Mouse (Mus musculus): Measurements from ENCODE around the gene Rab1b. TPM values are rescaled to one million over a fixed set of nuclear protein-coding genes. Genes with fewer than 3 reads are reported as not detected.
A peak's percentile ranks its signal among the peaks of the same experiment; 100 is the strongest.

The Rab1b gene
- total RNA-seq, 2 experiments from 2014 or later, result 113 to 119 TPM

DNA sequence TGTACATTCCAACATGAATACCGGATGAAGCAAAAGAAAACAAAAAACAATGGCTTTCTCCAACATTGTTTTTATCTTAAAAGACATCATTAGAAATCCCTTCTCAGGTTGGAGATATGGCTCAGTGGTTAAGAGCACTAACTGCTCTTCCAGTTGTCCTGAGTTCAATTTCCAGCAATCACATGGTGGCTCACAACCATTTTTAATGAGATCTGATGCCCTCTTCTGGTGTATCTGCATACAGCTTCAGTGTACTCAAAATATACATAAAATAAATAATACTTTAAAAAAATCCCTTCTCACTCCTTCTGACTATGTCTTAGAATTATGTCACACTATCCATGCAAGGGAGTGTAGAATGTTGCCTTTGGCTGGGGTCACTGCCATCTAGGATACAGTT, 27.6 kb downstream of the Rab1b start:
- intact Hi-C loops (cut with DNase I; ENCODE audit: low total_unique reads), result no loop called here
- DNase-seq, result no peak

DNA sequence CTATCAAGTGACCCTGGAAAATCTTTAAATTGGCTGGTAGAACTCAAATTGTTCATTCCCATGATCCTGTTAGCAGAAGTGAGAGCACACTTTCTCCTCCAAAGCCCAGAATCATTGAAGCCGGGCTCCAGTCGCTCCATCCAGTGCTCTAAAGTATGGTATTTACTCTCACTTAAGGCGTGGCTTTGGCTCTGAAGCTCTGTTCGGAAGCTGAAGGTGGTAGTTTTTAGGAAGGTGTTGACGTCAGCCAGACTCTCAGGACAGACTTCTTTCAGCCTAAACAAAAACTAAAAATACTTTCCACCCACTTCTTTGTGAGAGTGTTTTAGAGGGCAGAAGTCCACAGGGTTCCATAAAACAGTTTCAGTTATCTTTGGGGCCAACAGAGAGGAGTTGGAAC, 33.4 kb downstream of the Rab1b start:
- intact Hi-C loops (cut with DNase I; ENCODE audit: low total_unique reads), result no loop called here
- DNase-seq, result no peak

DNA sequence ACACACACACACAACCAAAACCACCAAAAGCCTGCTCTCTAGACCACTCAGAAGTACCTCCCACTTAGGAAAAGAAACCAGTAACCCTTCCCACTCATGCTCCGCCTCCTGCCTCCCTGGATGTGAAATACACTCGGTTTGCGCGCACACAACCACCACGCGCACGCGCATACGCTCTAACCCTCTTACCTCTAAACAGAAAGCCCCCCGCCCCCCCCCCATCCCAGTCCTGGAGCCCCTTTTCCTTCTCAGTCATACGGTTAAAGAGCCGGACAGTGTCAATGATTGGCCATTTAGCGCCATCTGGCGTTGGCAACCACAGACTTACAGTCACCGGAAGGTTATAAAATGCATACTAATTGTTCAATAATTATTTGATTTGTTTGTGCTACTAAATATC, 33.8 kb downstream of the Rab1b start:
- DNase-seq, result peak; percentile 50
- intact Hi-C loops (cut with DNase I; ENCODE audit: low total_unique reads), result no loop called here

GRCm38 (mm10) chr19:5072389-5073019, 34.4 kb downstream of the Rab1b start:
- no peak for DNase-seq
- intact Hi-C loops (cut with DNase I; ENCODE audit: low total_unique reads), result no loop called here

- intact Hi-C loops (cut with DNase I; ENCODE audit: low total_unique reads), result no loop called here
These were observed 35.1 kb downstream of the Rab1b start for GRCm38 (mm10) chr19:5071545-5072369.

GRCm38 (mm10) chr19:5071077-5071476, 35.8 kb downstream of the Rab1b start:
- intact Hi-C loops (cut with DNase I; ENCODE audit: low total_unique reads), result no loop called here
- DNase-seq, result no peak

More at GRCm38 (mm10) chr19:5071545-5072369, 35.1 kb downstream of the Rab1b start:
- peak; percentile 80 for DNase-seq

GRCm38 (mm10) chr19:5069978-5070377, 36.9 kb downstream of the Rab1b start:
- intact Hi-C loops (cut with DNase I; ENCODE audit: low total_unique reads), result no loop called here
- no peak for DNase-seq

GRCm38 (mm10) chr19:5069486-5069885, 37.4 kb downstream of the Rab1b start:
- no peak for DNase-seq
- intact Hi-C loops (cut with DNase I; ENCODE audit: low total_unique reads), result no loop called here

GRCm38 (mm10) chr19:5068570-5069234, 38.2 kb downstream of the Rab1b start:
- DNase-seq, result no peak
- intact Hi-C loops (cut with DNase I; ENCODE audit: low total_unique reads), result no loop called here

GRCm38 (mm10) chr19:5067867-5068569, 38.9 kb downstream of the Rab1b start, which contains the start of gene Cd248:
Gene Cd248 (plus strand): TSS chr19:5068078.
- peak; percentile 90 for DNase-seq
- intact Hi-C loops (cut with DNase I; ENCODE audit: low total_unique reads), result no loop called here

- no peak for DNase-seq
- intact Hi-C loops (cut with DNase I; ENCODE audit: low total_unique reads), result no loop called here
These were observed 39.7 kb downstream of the Rab1b start for GRCm38 (mm10) chr19:5067040-5067799.

DNA sequence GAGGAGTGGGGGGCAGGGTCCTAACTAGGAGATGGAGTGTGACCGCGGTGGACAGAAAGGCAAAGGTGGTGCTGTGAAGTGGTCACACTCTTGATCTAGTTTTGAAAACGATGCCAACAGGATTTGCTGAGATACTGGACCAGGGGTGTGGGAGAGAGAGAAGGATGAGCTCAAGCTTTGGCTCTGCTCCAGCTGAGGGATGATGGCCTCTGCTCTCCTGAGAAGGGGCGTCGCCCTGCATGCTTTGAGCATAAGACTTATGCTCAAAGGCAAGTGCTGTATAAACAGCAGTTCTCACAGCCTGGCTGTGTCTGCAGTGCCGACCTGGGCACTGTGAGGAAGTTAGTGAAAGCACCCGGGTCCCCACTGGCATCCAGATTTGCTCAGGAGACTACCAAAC, 41.8 kb downstream of the Rab1b start:
- intact Hi-C loops (cut with DNase I; ENCODE audit: low total_unique reads), result no loop called here
- DNase-seq, result peak; percentile 73

DNA sequence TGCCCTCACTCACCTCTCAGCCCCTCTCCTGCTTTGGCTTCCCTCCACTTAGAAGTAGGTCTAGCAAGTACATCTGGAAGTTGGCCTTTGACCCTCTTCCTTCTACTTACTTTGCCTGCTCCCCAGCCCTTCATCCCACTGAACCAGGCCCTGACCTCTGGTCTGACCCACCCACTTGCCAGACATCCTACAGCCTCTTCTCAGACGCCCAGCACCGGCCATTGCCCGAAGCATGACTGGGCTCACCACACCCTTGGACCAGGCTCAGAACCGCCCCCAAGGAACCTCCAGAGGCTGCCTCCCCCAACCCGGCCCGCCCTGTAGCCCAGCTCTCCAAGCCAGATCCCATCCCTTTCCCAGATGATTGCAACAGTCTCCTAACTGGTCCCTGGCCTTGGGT, 44.4 kb downstream of the Rab1b start:
- intact Hi-C loops (cut with DNase I; ENCODE audit: low total_unique reads), result no loop called here
- DNase-seq, result peak; percentile 69

GRCm38 (mm10) chr19:5062041-5062440, 44.8 kb downstream of the Rab1b start:
- intact Hi-C loops (cut with DNase I; ENCODE audit: low total_unique reads), result no loop called here
- DNase-seq, result no peak

DNA sequence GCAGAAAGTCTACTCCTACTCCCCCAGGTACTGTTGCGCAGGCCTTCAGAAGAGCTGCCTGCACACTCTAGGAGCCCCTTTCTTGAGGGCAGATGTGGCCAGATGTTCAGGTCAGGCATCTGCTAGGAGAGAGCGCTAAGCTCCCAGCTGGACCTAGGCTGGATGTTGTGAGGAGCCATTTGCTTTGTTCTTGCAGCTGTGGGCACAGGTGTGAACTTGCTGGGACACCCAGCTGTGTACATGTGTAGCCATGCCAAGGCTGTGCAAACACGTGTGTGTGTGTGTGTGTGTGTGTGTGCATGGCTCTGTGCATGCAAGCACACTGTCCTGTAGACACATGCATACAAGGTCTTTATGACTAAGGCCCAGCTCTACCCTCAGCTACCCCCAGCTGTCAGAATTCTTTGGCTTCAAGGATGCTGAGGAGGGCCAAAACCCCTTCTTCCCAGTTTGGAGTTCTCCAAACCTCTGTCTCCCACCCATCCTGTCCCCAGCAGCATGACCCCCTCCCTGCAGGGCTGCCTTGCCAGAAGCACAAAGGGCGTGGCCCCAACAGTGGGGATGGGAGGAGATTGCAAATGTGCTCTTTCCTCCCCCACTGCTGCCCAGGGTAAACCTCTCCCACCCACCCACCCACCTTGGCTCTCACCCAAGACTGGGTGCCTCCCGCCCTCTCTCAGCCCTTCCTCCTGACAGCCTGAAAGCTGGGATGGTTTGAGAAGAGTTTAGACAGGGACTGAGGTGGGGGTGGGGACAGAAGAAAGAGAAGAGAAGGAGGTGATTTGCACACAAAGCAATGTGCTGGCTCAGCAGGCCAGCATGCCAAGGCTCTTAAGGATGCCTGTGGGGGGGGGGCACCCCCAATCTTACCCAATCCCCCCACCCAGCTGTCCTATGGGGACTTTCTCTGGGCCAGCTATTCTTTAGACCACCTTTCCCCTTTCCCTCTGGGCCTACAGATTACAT, 46.2 kb downstream of the Rab1b start:
- intact Hi-C loops (cut with DNase I; ENCODE audit: low total_unique reads), result no loop called here
- DNase-seq, result peak; percentile 61

DNA sequence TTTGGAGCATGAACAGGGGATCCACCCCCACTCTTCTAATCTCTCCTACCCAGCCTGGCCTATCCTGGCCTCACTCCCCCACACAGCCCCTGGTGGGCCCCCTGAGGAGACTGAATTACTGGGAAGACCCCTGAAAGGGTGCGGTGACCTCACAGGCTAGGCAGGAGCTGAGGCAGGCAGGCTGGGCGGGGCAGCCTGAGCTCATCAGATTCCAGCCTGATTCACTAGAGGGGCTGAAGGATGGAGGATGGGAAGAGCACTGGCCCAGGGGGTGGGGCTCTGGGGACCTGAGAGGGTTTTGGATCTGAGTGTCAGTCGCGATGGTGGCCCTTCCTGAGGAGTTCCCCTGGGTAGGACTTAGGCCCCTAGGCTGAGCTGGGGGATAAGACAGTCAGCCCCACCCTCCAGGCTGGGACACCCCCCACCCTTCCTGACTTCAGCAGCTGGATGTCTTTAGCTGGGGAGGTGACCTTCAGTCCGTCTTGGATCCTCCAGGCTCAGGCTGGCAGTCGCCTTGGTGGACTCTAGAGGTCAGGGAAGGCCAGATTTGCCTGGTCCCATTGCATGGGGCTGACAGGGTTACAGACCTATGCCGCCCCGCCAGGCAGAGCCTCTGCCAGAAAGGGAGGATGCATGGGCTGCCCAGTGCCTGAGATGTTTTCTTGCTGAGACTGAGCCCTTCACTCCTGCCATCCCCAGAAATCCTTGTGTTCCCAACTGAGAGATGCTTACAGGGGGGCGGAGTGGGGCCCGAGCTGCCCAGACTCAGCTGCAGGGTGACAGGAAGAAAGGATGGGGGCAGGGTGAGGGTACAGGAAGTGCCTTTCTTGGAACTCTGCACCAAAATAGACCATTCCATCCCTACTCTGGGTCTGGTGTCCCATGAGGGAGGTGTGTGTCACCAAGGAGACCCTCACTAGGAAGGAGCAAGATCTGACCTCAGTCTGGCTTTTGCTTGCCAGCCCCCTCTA, 47.8 kb downstream of the Rab1b start:
- intact Hi-C loops (cut with DNase I; ENCODE audit: low total_unique reads), result no loop called here
- DNase-seq, result no peak

Data from gastrocnemius, postnatal 14 days (tissue).